Mouse (Mus musculus) heart, adult 2 months (tissue): ENCODE results near the gene Olfr872.
"Not testable (repeated sequence)": the region's sequence is repeated elsewhere in the genome, so short reads cannot be mapped to it uniquely, and the experiment has no call there.

Experiments used
- CTCF ChIP-seq: fragments of 200-600 bp; IDR thresholded peaks from 2 replicates; pipeline ENCODE4 v1.8.1; 2022; ENCODE audit warnings: antibody characterized with exemption, mild to moderate bottlenecking, moderate library complexity
- EP300 ChIP-seq: fragments of 200-500 bp; IDR thresholded peaks from 2 replicates; pipeline ENCODE4 v1.6.1; 2011; ENCODE audit warnings: low read depth, low read length, control low read depth; ENCODE audit not compliant: insufficient read depth
- POLR2A ChIP-seq: fragments of 200-500 bp; IDR thresholded peaks from 2 replicates; pipeline ENCODE4 v1.6.1; 2011; ENCODE audit warnings: mild to moderate bottlenecking, low read depth, low read length, control low read depth; ENCODE audit not compliant: insufficient read depth

GRCm38 (mm10) chr9:20203413-20203984 is 33.4 kb upstream of the Olfr872 start:
- not testable (repeated sequence) for TF ChIP-seq EP300, CTCF, POLR2A
